Mouse (Mus musculus) forebrain, postnatal 0 days (tissue): Measurements from ENCODE around the gene Orm1. TPM values are rescaled to one million over a fixed set of nuclear protein-coding genes. Genes with fewer than 3 reads are reported as not detected.
"Not testable (repeated sequence)": the region's sequence is repeated elsewhere in the genome, so short reads cannot be mapped to it uniquely, and the experiment has no call there.

Experiments used
- ATAC-seq: fragments of 200-750 bp; cut with Nextera tagmentation; 2 replicates; pipeline ENCODE4 v1.8.0; 2017; ENCODE audit warnings: mild to moderate bottlenecking, moderate library complexity
- DNase-seq: peaks from one replicate; pipeline ENCODE4 v3.0.0-alpha.2; 2015
- H3K27ac ChIP-seq: fragments of 300-500 bp; sonication (generic); 2 replicates; pipeline ENCODE4 v1.5.1; 2014; ENCODE audit warnings: low read depth, mild to moderate bottlenecking, antibody characterized with exemption, low read length, moderate library complexity, mixed read lengths
- H3K27me3 ChIP-seq: fragments of 300-500 bp; sonication (generic); 2 replicates; pipeline ENCODE4 v1.6.1; 2014; ENCODE audit warnings: mild to moderate bottlenecking, low read length, mixed read lengths; ENCODE audit not compliant: insufficient read depth
- H3K36me3 ChIP-seq: fragments of 300-500 bp; sonication (generic); 2 replicates; pipeline ENCODE4 v1.6.1; 2014; ENCODE audit warnings: mild to moderate bottlenecking, moderate library complexity; ENCODE audit not compliant: insufficient read depth
- H3K4me1 ChIP-seq: fragments of 300-500 bp; sonication (generic); 2 replicates; pipeline ENCODE4 v1.6.1; 2014; ENCODE audit warnings: antibody characterized with exemption; ENCODE audit not compliant: insufficient read depth
- H3K4me2 ChIP-seq: fragments of 300-500 bp; sonication (generic); 2 replicates; pipeline ENCODE4 v1.6.1; 2014; ENCODE audit warnings: low read depth, mild to moderate bottlenecking, moderate library complexity
- H3K4me3 ChIP-seq: fragments of 300-500 bp; sonication (generic); 2 replicates; pipeline ENCODE4 v1.5.1; 2014; ENCODE audit warnings: low read depth, low read length, mixed read lengths
- H3K9ac ChIP-seq: fragments of 300-500 bp; sonication (generic); 2 replicates; pipeline ENCODE4 v1.6.1; 2014; ENCODE audit warnings: mild to moderate bottlenecking
- H3K9me3 ChIP-seq: fragments of 300-500 bp; sonication (generic); 2 replicates; pipeline ENCODE4 v1.6.1; 2016; ENCODE audit warnings: low read length
- CTCF ChIP-seq: sonication (generic); IDR thresholded peaks from 2 replicates; pipeline ENCODE4 v1.5.1; 2016; ENCODE audit warnings: antibody characterized with exemption, control low read depth, low read depth
- WGBS: fragments of 180-500 bp; shearing (Covaris S2); extraction: QIAGEN DNeasy Blood & Tissue Kit; methylation state at CpG from one replicate; pipeline ENCODE4 v1.1.7; 2014; 5-methylcytosine and 5-hydroxymethylcytosine counted together
- polyA plus RNA-seq: library from polyadenylated mRNA; unstranded; fragments of >200 nt; fragmentation: Nextera tagmentation; extraction: Ambion mirVana; gene quantifications from 2 replicates; pipeline ENCODE4 v1.2.1, GENCODE M21; 2015
- total RNA-seq: library from RNA; depleted of rRNA; stranded (reverse); fragments of >200 nt; gene quantifications from 2 replicates; pipeline ENCODE4 v1.2.3, GENCODE M21; 2014

Gene Orm1
- total and polyA plus RNA-seq, 2 experiments from 2014 or later: not detected

DNA sequence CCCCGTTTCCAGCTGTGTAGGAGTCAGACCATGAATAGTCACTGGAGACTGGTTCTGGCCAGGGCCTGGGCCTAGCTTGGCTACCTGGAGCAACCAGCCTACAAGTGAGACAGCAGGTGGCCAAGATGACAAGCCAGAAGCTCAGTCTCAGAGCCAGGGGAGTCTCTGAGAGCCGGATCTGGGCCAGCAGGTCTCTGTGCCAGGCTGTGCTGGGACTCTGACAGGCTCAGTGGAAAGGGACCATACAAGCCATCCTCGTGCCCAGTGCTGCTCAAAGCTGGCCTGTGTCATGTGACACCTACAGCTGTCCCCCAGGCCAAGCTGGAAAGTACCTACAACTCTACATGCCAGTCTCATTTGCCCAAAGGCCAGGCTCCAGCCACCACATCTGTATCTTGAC lies 36.0 kb upstream of the Orm1 start:
- ATAC-seq (peak; percentile 34; the same call in 1 of the 2 replicates), DNase-seq (no peak)
- no peaks in the 10 kb centered on the region for H3K36me3 ChIP-seq
- no peaks in the 10 kb centered on the region for H3K4me1 ChIP-seq
- H3K9me3 ChIP-seq: no peaks in the 10 kb centered on the region
- H3K27me3 ChIP-seq: no peaks in the 10 kb centered on the region
- TF ChIP-seq CTCF: no peak
- no peak overlapping the region for H3K4me3 ChIP-seq
- 72% methylated on average over 3 of the region's 3 CpGs for WGBS
- H3K9ac ChIP-seq: no peak overlapping the region
- H3K27ac ChIP-seq: no peak overlapping the region
- no peak overlapping the region for H3K4me2 ChIP-seq

DNA sequence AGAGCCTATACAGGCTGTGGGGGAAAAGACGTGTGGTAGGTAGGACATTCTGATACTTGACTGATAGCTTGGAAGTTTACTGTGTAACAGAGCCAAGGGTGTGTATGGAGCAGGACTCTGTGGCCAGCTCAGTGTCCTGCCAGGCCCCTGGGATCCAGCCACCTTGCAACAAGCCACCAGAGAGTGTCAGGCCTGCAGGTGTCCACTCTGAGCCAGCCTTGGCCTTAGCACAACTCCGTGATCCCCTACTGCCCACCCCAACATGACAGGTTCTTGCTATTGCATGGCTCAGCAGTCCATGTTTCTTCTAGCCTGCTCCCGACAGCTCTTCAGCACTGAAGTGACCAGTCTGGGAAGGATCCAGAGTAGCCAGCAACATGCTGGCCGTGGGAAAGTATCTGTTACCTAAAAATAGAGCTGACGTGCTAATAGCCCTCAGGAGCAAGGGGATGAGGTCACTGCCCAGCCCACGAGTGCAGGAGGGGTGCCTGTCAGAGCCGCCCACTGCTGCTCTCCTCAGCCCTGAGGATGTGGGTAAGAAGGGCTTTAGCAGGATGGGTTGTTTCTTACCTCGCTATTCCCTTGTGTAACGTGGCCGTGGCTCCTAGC lies 34.0 kb upstream of the Orm1 start:
- no peak overlapping the region for H3K4me2 ChIP-seq
- no peaks in the 10 kb centered on the region for H3K9me3 ChIP-seq
- 61% methylated on average over 10 of the region's 10 CpGs for WGBS
- no peak overlapping the region for H3K9ac ChIP-seq
- H3K27ac ChIP-seq: no peak overlapping the region
- H3K27me3 ChIP-seq: no peaks in the 10 kb centered on the region
- ATAC-seq (no peak), DNase-seq (no peak)
- no peaks in the 10 kb centered on the region for H3K4me1 ChIP-seq
- no peaks in the 10 kb centered on the region for H3K36me3 ChIP-seq
- no peak overlapping the region for H3K4me3 ChIP-seq
- TF ChIP-seq CTCF: no peak

DNA sequence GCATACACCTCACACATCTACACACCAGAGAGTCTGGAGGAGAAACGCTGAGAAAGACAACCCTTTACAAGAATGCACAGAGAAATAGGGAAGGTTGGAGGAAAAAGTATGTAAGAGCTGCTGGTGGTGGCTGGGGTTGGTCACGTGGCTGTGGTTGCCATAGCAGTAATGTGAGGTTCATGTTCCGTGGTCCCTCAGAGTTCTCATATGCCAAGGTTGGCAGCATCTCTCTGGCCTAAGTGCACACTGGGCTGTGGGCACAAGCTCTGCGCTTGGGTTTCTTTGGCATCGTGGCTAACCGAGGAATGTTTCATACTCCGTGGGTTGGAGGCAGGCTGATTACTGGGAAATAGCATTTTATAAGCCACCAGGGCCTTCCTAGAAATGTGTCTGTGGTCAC lies 32.9 kb upstream of the Orm1 start:
- Histone ChIP-seq H3K27me3 (no peaks in the 10 kb centered on the region), H3K9ac (no peak overlapping the region), H3K27ac (no peak overlapping the region), H3K36me3 (no peaks in the 10 kb centered on the region), H3K9me3 (no peaks in the 10 kb centered on the region), H3K4me3 (no peak overlapping the region), H3K4me2 (no peak overlapping the region), H3K4me1 (no peaks in the 10 kb centered on the region)
- DNase-seq: no peak
- TF ChIP-seq CTCF: no peak
- WGBS: 92% methylated on average over 7 of the region's 7 CpGs
- ATAC-seq: no peak

DNA sequence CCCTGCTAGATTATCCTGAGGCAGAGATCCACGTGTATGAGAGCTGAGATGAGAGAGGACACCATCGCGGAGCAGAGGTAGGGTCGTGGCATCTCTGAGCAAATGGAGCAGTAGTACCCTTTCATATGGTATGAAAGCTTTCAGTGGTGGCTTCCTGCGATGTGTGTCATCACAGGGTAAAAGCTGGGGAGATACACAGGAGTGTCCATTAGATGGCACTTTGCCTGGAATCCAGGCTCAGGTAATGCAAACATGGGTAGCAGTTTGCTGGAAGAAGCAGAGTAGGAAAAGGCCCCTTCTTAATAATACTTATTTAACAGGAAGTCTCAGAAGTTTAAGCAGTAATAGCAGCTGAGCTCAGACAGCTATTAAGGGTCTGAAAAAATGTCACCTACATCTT lies 30.3 kb upstream of the Orm1 start:
- WGBS: 76% methylated on average over 5 of the region's 5 CpGs
- DNase-seq: no peak
- TF ChIP-seq CTCF: no peak

DNA sequence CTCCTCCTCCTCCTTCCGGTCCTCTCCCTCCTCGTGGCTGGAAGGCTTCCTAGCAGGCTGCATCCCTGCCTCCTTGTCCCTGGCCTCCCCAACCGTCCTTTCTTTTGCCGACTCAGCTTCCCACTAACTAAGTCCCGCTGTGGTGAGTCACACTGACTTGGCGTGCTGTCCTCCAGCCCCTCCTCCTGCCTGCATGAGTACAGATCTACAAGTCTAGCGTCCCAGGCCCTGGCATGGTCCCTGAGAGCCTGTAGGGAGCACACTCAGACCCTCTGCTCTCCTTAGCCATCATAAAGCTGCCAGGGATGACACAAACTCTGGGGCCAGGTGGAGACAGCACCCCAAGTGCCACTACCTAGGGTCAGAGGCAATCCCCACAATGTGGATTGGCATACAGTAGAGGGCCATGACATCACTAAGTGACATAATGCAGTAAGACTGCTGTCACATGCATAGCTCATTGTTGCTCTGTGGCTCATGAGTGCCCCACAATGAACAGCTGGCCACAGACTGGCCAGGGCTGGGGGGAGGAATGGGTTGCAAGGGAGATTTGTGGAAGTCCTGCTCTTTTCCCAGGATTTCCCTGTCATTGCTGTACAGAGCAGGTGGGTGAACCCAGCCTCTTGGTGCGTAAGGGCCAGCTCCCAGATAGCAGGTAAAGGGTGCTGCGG lies 28.1 kb upstream of the Orm1 start:
- ATAC-seq: peak; percentile 39; the same call in 1 of the 2 replicates

More for the DNA sequence above, 30.3 kb upstream of the Orm1 start:
- Histone ChIP-seq H3K4me2 (no peak overlapping the region), H3K4me3 (no peak overlapping the region), H3K4me1 (no peaks in the 10 kb centered on the region), H3K9ac (no peak overlapping the region), H3K27ac (no peak overlapping the region), H3K36me3 (no peaks in the 10 kb centered on the region), H3K27me3 (no peaks in the 10 kb centered on the region), H3K9me3 (no peaks in the 10 kb centered on the region)
- ATAC-seq: 0 out of 2 replicates have a peak, but pooled peaks have one; percentile 12

DNA sequence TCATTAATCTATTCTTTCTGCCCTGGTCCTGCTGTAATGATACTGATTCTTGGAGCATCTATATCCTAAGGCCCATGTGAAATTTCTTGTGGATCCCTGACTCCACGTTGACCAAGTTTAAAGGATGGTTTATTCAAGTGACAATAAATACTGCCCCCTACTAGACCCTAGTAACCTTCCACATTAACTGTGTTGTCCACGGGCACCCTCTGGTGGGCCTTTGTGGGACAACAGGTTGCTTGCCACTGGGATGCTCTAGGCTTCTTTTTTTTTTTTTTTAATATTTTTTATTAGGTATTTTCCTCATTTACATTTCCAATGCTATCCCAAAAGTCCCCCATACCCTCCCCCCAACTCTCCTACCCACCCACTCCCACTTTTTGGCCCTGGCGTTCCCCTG lies 24.8 kb upstream of the Orm1 start:
- peak; percentile 78 for TF ChIP-seq CTCF
- H3K9me3 ChIP-seq, H3K27me3 ChIP-seq, H3K36me3 ChIP-seq, H3K4me3 ChIP-seq, H3K4me1 ChIP-seq, H3K4me2 ChIP-seq, H3K9ac ChIP-seq, H3K27ac ChIP-seq, ATAC-seq: not testable (repeated sequence)
- DNase-seq: peak; percentile 71
- 21% methylated on average over 3 of the region's 3 CpGs for WGBS

More for the DNA sequence above, 28.1 kb upstream of the Orm1 start:
- Histone ChIP-seq H3K27me3 (no peaks in the 10 kb centered on the region), H3K4me2 (no peak overlapping the region), H3K36me3 (no peaks in the 10 kb centered on the region), H3K9me3 (no peaks in the 10 kb centered on the region), H3K4me1 (no peaks in the 10 kb centered on the region), H3K4me3 (no peak overlapping the region), H3K27ac (no peak overlapping the region), H3K9ac (no peak overlapping the region)
- no peak for TF ChIP-seq CTCF
- no peak for DNase-seq
- WGBS: 63% methylated on average over 9 of the region's 9 CpGs

DNA sequence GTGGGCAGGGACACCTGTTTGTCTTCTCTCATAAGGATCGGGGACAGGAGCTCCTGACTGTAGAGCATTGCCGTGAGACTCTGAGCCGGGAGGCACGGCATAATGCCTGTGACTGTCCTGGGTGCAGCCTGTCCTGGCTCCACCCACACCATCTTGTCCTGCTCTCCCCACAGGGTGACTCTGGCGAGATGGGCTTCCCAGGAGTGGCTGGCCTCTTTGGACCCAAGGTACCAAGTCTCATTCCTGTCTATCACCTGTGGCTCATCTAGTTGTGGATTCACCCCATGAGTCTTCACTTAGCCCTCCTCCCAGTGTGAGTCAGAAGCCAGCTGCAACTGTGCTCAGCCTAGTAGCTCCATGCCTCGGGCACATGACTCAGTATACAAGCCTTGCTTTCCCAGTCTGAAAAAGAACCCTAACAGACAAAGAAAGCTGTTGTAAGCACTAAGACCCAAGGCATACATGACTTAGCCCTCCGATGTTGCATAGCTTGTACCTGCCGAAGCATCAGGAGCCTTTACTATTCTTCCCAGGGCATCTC lies 21.0 kb upstream of the Orm1 start:
- Histone ChIP-seq H3K9me3 (no peaks in the 10 kb centered on the region), H3K4me1 (no peaks in the 10 kb centered on the region), H3K4me3 (no peak overlapping the region), H3K4me2 (no peak overlapping the region), H3K27ac (no peak overlapping the region), H3K27me3 (no peaks in the 10 kb centered on the region), H3K9ac (no peak overlapping the region), H3K36me3 (no peaks in the 10 kb centered on the region)
- ATAC-seq (no peak), DNase-seq (no peak)
- TF ChIP-seq CTCF: no peak
- WGBS: 87% methylated on average over 8 of the region's 8 CpGs
